Mouse (Mus musculus) MEL (cell line): Measurements from ENCODE around the gene Tmcc3. TPM values are rescaled to one million over a fixed set of nuclear protein-coding genes. Genes with fewer than 3 reads are reported as not detected.

Experiments
- DNase-seq: peaks from one replicate; pipeline ENCODE4 v3.0.0; 2011; ENCODE audit warnings: low read depth, low spot score
- H3K27ac ChIP-seq: 2 replicates; pipeline ENCODE4 v1.5.1; 2012; ENCODE audit warnings: low read depth, mild to moderate bottlenecking, control low read depth, low read length, moderate library complexity; ENCODE audit not compliant: control insufficient read depth
- H3K27me3 ChIP-seq, 2 experiments: fragments of 150-350 bp in 1 of 2; sonication (generic) in 1 of 2; 2 replicates each; pipeline ENCODE4 v1.6.1; 2012; ENCODE audit warnings: low read length in 2 of 2, mild to moderate bottlenecking in 2 of 2, improper control_type of control experiment in 1 of 2, moderate library complexity in 1 of 2; ENCODE audit not compliant: insufficient read depth in 2 of 2, control insufficient read depth in 1 of 2
- H3K36me3 ChIP-seq, 2 experiments: 2 replicates each; pipeline ENCODE4 v1.6.1; 2012 to 2014; ENCODE audit warnings: low read length in 2 of 2, improper control_type of control experiment in 1 of 2, inconsistent platforms in 1 of 2, mild to moderate bottlenecking in 1 of 2; ENCODE audit not compliant: insufficient read depth in 2 of 2, control insufficient read depth in 1 of 2
- H3K4me1 ChIP-seq, 2 experiments: fragments of 150-350 bp in 1 of 2; sonication (generic) in 1 of 2; 2 replicates each; pipeline ENCODE4 v1.6.1; 2012; ENCODE audit warnings: low read length in 2 of 2, improper control_type of control experiment in 1 of 2, mild to moderate bottlenecking in 1 of 2; ENCODE audit not compliant: insufficient read depth in 2 of 2, control insufficient read depth in 1 of 2
- H3K4me3 ChIP-seq, 2 experiments: fragments of 150-350 bp in 1 of 2; sonication (generic) in 1 of 2; 2 replicates each; pipeline ENCODE4 v1.5.1; 2012; ENCODE audit warnings: low read depth in 2 of 2, low read length in 2 of 2, mild to moderate bottlenecking in 2 of 2, moderate library complexity in 2 of 2, control low read depth in 1 of 2, improper control_type of control experiment in 1 of 2; ENCODE audit not compliant: control insufficient read depth in 1 of 2, insufficient read depth in 1 of 2
- H3K79me2 ChIP-seq: 2 replicates; pipeline ENCODE4 v1.6.1; 2012; ENCODE audit warnings: mild to moderate bottlenecking, low read length, moderate library complexity; ENCODE audit not compliant: control insufficient read depth, poor library complexity, insufficient read depth
- H3K9ac ChIP-seq: 2 replicates; pipeline ENCODE4 v1.6.1; 2012; ENCODE audit warnings: low read depth, mild to moderate bottlenecking, control low read depth, low read length, moderate library complexity; ENCODE audit not compliant: control insufficient read depth, poor library complexity, severe bottlenecking
- H3K9me3 ChIP-seq: fragments of 150-350 bp; sonication (generic); replicated peaks from 2 replicates; pipeline ENCODE4 v1.6.1; 2012; ENCODE audit warnings: mild to moderate bottlenecking, low read length, improper control_type of control experiment, moderate library complexity; ENCODE audit not compliant: insufficient read depth
- BHLHE40 ChIP-seq: IDR thresholded peaks from 2 replicates; pipeline ENCODE4 v1.6.1; 2012; ENCODE audit warnings: low read depth, mild to moderate bottlenecking, inconsistent platforms, low read length, improper control_type of control experiment, borderline replicate concordance
- CHD2 ChIP-seq: IDR thresholded peaks from 2 replicates; pipeline ENCODE4 v1.6.1; 2011; ENCODE audit warnings: low read length, improper control_type of control experiment
- EP300 ChIP-seq, 2 experiments: IDR thresholded peaks; 2 replicates each; pipeline ENCODE4 v1.6.1; 2011; ENCODE audit warnings: improper control_type of control experiment in 2 of 2, low read length in 2 of 2, low read depth in 1 of 2, mild to moderate bottlenecking in 1 of 2
- ETS1 ChIP-seq: IDR thresholded peaks from 2 replicates; pipeline ENCODE4 v1.6.1; 2012; ENCODE audit warnings: low read depth, mild to moderate bottlenecking, inconsistent platforms, low read length, improper control_type of control experiment, moderate library complexity
- KAT2A ChIP-seq: conservative IDR thresholded peaks from 2 replicates; pipeline ENCODE4 v1.6.1; 2012; ENCODE audit warnings: low read depth, low read length, improper control_type of control experiment, inconsistent platforms
- MAZ ChIP-seq: IDR thresholded peaks from 2 replicates; pipeline ENCODE4 v1.6.1; 2012; ENCODE audit warnings: low read depth, mild to moderate bottlenecking, inconsistent platforms, low read length, improper control_type of control experiment
- MYC ChIP-seq: IDR thresholded peaks from 2 replicates; pipeline ENCODE4 v1.6.1; 2011; ENCODE audit warnings: low read depth, mild to moderate bottlenecking, low read length, improper control_type of control experiment, moderate library complexity
- NELFE ChIP-seq: IDR thresholded peaks from 2 replicates; pipeline ENCODE4 v1.6.1; 2011; ENCODE audit warnings: low read depth, low read length, improper control_type of control experiment
- POLR2A ChIP-seq, 2 experiments: IDR thresholded peaks; 2 replicates each; pipeline ENCODE4 v1.6.1; 2011 to 2012; ENCODE audit warnings: low read length in 2 of 2, mild to moderate bottlenecking in 2 of 2, control low read depth in 1 of 2, improper control_type of control experiment in 1 of 2, low read depth in 1 of 2, moderate library complexity in 1 of 2; ENCODE audit not compliant: control insufficient read depth in 1 of 2, insufficient read depth in 1 of 2, poor library complexity in 1 of 2
- POLR2AphosphoS5 ChIP-seq: IDR thresholded peaks from 2 replicates; pipeline ENCODE4 v1.6.1; 2012; ENCODE audit warnings: low read depth, borderline replicate concordance, mild to moderate bottlenecking, inconsistent platforms, low read length, moderate library complexity, mixed read lengths
- RAD21 ChIP-seq: IDR thresholded peaks from 2 replicates; pipeline ENCODE4 v1.6.1; 2011; ENCODE audit warnings: mild to moderate bottlenecking, low read depth, low read length, improper control_type of control experiment
- RCOR1 ChIP-seq: IDR thresholded peaks from 2 replicates; pipeline ENCODE4 v1.6.1; 2012; ENCODE audit warnings: low read depth, mild to moderate bottlenecking, inconsistent platforms, low read length, improper control_type of control experiment
- SIN3A ChIP-seq: IDR thresholded peaks from 2 replicates; pipeline ENCODE4 v1.6.1; 2012; ENCODE audit warnings: low read length, improper control_type of control experiment, inconsistent platforms
- TBP ChIP-seq: IDR thresholded peaks from 2 replicates; pipeline ENCODE4 v1.8.0; 2011; ENCODE audit warnings: low read depth, low read length, improper control_type of control experiment
- USF1 ChIP-seq: IDR thresholded peaks from 2 replicates; pipeline ENCODE4 v1.6.1; 2014; ENCODE audit warnings: low read depth, mild to moderate bottlenecking, inconsistent platforms, low read length, improper control_type of control experiment, moderate library complexity
- ZC3H11A ChIP-seq: IDR thresholded peaks from 2 replicates; pipeline ENCODE4 v1.6.1; 2012; ENCODE audit warnings: low read depth, mild to moderate bottlenecking, inconsistent platforms, low read length, improper control_type of control experiment
- ZKSCAN1 ChIP-seq: IDR thresholded peaks from 2 replicates; pipeline ENCODE4 v1.6.1; 2012; ENCODE audit warnings: low read depth, mild to moderate bottlenecking, inconsistent platforms, low read length, improper control_type of control experiment, moderate library complexity
- ZNF384 ChIP-seq: IDR thresholded peaks from 2 replicates; pipeline ENCODE4 v1.6.1; 2012; ENCODE audit warnings: low read depth, mild to moderate bottlenecking, inconsistent platforms, low read length, improper control_type of control experiment
- polyA plus RNA-seq, 2 experiments: library from polyadenylated mRNA; stranded (reverse) in 1 of 2; unstranded in 1 of 2; fragments of >175 nt in 1 of 2; fragments of >200 nt in 1 of 2; gene quantifications; 2 replicates each; pipeline versions ENCODE4 v1.2.1 to v1.2.4; 2012; ENCODE audit warnings: low replicate concordance in 2 of 2, low read depth in 1 of 2; ENCODE audit not compliant: insufficient read length in 2 of 2, insufficient read depth in 1 of 2, missing spikeins in 1 of 2
- total RNA-seq: library from RNA; depleted of rRNA; stranded (reverse); fragments of 300-350 nt; gene quantifications from 2 replicates; pipeline ENCODE4 v1.2.3, GENCODE M21; 2012

Gene Tmcc3
- total and polyA plus RNA-seq, 3 experiments, result 1.3 to 2.6 TPM; not detected in 1

DNA sequence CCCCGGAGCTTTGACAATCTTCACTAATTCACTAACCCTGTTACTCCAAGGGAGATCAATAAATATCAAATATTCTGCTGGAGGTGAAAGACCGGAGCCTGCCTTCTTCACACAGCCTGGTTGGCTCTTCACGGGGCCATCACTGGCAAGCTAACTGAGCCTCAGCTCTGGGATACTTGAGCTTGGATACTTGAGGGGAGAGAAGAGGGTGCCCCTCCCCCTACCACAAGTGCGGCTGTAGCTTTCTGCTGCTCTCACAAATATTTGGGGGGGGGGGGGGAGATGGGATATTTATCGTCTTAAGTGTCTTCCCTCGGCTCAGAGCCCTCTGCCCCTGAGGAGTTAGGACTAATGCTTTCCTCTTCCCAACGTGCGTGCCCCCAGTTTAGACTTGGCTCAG lies 313.9 kb downstream of the Tmcc3 start:
- TF ChIP-seq RCOR1 (no peak), POLR2AphosphoS5 (no peak), USF1 (no peak), RAD21 (no peak), ZC3H11A (no peak), ZKSCAN1 (no peak), ETS1 (no peak), MYC (no peak), BHLHE40 (no peak), TBP (no peak), SIN3A (no peak), ZNF384 (no peak), CHD2 (no peak), POLR2A (IDR thresholded peaks at IDR 0.05; ENCODE audit: control insufficient read depth in 1 of 2, insufficient read depth in 1 of 2, low read depth in 1 of 2, low read length in 2 of 2, poor library complexity in 1 of 2) (no peak)

DNA sequence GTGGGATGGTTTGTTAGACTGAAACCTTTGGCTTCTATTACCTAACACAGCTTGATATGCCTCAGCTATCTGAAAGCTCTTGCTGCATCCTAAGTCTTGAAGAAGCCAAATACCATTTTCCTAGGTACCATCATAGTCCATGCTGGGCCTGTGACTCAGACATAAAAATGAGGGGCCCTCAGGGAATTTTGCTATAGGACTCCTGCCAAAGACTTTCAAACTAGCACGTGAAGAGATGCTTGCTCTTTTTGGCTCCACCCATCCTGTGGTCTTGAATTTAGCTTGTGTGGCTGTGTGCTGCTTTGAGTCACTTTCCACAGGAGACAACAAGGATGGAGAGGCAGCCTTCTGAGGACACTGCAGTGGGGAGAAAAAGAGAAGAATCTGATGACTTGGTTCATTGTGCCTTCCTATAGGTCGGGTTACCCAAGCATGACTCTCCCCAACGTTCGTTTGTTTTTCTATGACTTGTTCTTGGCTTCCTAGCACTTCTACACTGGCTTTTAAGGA lies 319.1 kb downstream of the Tmcc3 start:
- DNase-seq, result no peak
- Histone ChIP-seq H3K36me3 (no peaks in the 10 kb centered on the region), H3K79me2 (no peaks in the 10 kb centered on the region), H3K4me3 (no peak overlapping the region), H3K9me3 (no peaks in the 10 kb centered on the region), H3K4me1 (no peaks in the 10 kb centered on the region)
- TF ChIP-seq USF1 (no peak), ETS1 (no peak), SIN3A (no peak), KAT2A (no peak), ZC3H11A (no peak), MAZ (no peak), EP300 (IDR thresholded peaks at IDR 0.05; ENCODE audit: low read depth in 1 of 2, low read length in 2 of 2) (no peak), BHLHE40 (no peak), NELFE (no peak)
- TF ChIP-seq, all 39 proteins: peak for 0
- no peak overlapping the region for H3K27ac ChIP-seq
- no peak overlapping the region for H3K9ac ChIP-seq
- peaks cover 0 to 2% of the 10 kb centered on the region in 2 experiments for H3K27me3 ChIP-seq

More for the DNA sequence above, 313.9 kb downstream of the Tmcc3 start:
- H3K79me2 ChIP-seq, result no peaks in the 10 kb centered on the region
- peaks cover 0 to 2% of the 10 kb centered on the region in 2 experiments; a peak in 1 of 4 replicates for H3K27me3 ChIP-seq
- no peak overlapping the region for H3K4me3 ChIP-seq
- H3K36me3 ChIP-seq, result no peaks in the 10 kb centered on the region
- H3K9ac ChIP-seq, result no peak overlapping the region
- H3K9me3 ChIP-seq, result no peaks in the 10 kb centered on the region
- H3K4me1 ChIP-seq, result no peaks in the 10 kb centered on the region
- no peak overlapping the region for H3K27ac ChIP-seq
- DNase-seq, result no peak
